Mouse (Mus musculus) heart, adult 18-20 months (tissue): ENCODE measurements at regions not wholly inside any gene's neighbourhood (a gene's known extent, or its start where the extent isn't known, plus 50 kb on each side); places are given as distances from the start of the nearest gene placed in this dataset.

Experiments used
- DNase-seq, 2 experiments: peaks; one replicate each; pipeline ENCODE4 v3.0.0; 2021 to 2022; ENCODE audit warnings: mixed read lengths in 1 of 2

DNA sequence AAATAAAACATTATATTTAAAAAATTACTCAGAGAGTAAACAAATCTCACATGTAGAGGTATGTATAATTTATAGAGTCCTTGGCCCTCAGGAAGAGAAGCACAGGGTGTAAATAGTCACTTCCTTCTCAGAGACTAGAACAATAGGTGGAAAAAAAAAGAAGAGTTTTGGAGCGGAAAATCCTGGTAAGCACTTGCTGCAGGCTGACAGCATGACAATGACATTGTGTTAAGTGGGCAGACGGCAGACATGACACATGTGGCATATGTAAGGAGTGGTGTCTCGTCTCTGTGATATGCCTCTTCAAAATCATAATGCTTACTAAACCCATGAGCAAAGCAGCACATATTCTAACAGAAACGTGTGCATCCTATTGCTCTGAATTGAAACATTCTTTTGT lies 1126.7 kb downstream of the Car8 start:
- no peak for DNase-seq

DNA sequence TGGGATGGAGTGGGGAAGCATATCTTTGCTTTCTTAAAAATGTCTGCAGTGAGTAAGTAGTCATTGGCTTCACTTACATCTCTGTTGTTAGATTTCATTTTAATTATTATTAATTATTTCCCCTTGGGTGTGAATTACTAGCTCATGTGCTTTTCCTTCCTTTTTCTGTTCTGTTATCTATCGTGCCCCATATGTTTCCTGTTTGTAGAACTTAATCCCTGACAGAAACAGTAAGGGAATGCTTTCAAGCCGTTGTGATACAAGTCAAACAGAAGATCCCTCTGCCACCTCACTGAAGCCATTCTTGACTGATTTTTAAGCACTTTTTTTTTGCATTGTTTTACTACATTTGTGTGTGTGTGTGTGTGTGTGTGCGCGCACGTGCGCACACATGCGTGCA lies 1145.9 kb downstream of the Car8 start:
- DNase-seq: no peak

DNA sequence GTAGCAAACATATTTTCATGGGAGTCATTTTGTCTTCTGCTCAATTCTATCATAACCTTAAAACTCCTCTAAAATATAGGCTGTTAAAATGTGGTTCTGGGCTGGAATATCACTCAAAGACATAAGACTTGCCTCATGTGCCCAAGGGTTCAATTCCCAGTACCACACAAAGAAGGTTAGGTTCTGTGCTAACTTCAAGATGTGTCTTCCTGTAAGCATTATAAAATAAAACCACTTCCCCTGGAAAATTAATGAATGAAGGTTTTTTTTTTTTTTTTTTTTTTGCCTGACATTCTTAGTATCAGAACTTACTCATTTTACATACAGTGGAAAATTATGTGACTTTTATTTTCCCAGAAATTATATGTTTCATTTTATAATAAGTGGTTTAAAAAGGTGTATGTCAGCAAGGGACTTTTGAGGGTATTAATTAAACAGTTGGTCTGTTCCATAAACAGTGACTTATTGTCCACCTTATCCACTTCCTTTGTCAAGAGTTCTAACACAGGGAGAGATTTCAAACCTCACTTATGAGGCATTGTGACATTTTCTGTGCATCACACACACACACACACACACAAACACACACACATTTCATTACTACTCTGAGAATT lies 1147.5 kb downstream of the Car8 start:
- DNase-seq: no peak
